Mouse (Mus musculus) embryonic facial prominence, embryonic 13.5 days (tissue): Measurements from ENCODE around the gene Cdk6. TPM values are rescaled to one million over a fixed set of nuclear protein-coding genes. Genes with fewer than 3 reads are reported as not detected.

Experiments used
- ATAC-seq: fragments of 200-750 bp; cut with Nextera tagmentation; 2 replicates; pipeline ENCODE4 v1.8.0; 2017; ENCODE audit warnings: low read depth; ENCODE audit not compliant: insufficient number of reproducible peaks, insufficient read depth, low FRiP score, low TSS enrichment
- H3K27ac ChIP-seq: fragments of 300-500 bp; sonication (generic); 2 replicates; pipeline ENCODE4 v1.5.1; 2015; ENCODE audit warnings: moderate library complexity, mild to moderate bottlenecking, inconsistent platforms
- H3K27me3 ChIP-seq: fragments of 300-500 bp; sonication (generic); 2 replicates; pipeline ENCODE4 v1.6.1; 2015; ENCODE audit warnings: mild to moderate bottlenecking, inconsistent platforms
- H3K36me3 ChIP-seq: fragments of 300-500 bp; sonication (generic); 2 replicates; pipeline ENCODE4 v1.6.1; 2015; ENCODE audit warnings: mild to moderate bottlenecking, inconsistent platforms
- H3K4me1 ChIP-seq: fragments of 300-500 bp; sonication (generic); 2 replicates; pipeline ENCODE4 v1.6.1; 2015; ENCODE audit warnings: inconsistent platforms
- H3K4me2 ChIP-seq: fragments of 300-500 bp; sonication (generic); 2 replicates; pipeline ENCODE4 v1.6.1; 2015; ENCODE audit warnings: moderate library complexity, mild to moderate bottlenecking, inconsistent platforms
- H3K4me3 ChIP-seq: fragments of 300-500 bp; sonication (generic); 2 replicates; pipeline ENCODE4 v1.5.1; 2015; ENCODE audit warnings: mild to moderate bottlenecking, inconsistent platforms
- H3K9ac ChIP-seq: fragments of 300-500 bp; sonication (generic); 2 replicates; pipeline ENCODE4 v1.6.1; 2015; ENCODE audit warnings: mild to moderate bottlenecking, inconsistent platforms
- H3K9me3 ChIP-seq: fragments of 300-500 bp; sonication (generic); 2 replicates; pipeline ENCODE4 v1.6.1; 2016; ENCODE audit warnings: inconsistent platforms
- WGBS: fragments of 180-500 bp; shearing (Covaris S2); methylation state at CpG from one replicate; pipeline ENCODE4 v1.1.7; 2015; ENCODE audit warnings: mixed read lengths; 5-methylcytosine and 5-hydroxymethylcytosine counted together
- polyA plus RNA-seq: library from polyadenylated mRNA; unstranded; fragments of >200 nt; fragmentation: Nextera tagmentation; extraction: Ambion mirVana; gene quantifications from 2 replicates; pipeline ENCODE4 v1.2.1, GENCODE M21; 2015

Gene Cdk6
- polyA plus RNA-seq, 1 experiment from 2014 or later: 34.5 TPM

GRCm38 (mm10) chr5:3577939-3578338, 236.7 kb downstream of the Cdk6 start:
- H3K4me1 ChIP-seq: no peaks in the 10 kb centered on the region
- no peak overlapping the region for H3K4me3 ChIP-seq
- 93% methylated on average over 2 of the region's 2 CpGs for WGBS
- H3K4me2 ChIP-seq: no peak overlapping the region
- H3K9ac ChIP-seq: no peak overlapping the region
- no peak for ATAC-seq
- peaks cover 93% of the 10 kb centered on the region for H3K36me3 ChIP-seq
- no peaks in the 10 kb centered on the region for H3K27me3 ChIP-seq
- no peak overlapping the region for H3K27ac ChIP-seq
- 0 out of 2 replicates have a peak, but pooled peaks cover 3% of the 10 kb centered on the region for H3K9me3 ChIP-seq

GRCm38 (mm10) chr5:3579066-3579465, 237.8 kb downstream of the Cdk6 start:
- no peak overlapping the region for H3K9ac ChIP-seq
- no peak overlapping the region for H3K27ac ChIP-seq
- no peaks in the 10 kb centered on the region for H3K4me1 ChIP-seq
- peaks cover 91% of the 10 kb centered on the region for H3K36me3 ChIP-seq
- no peak for ATAC-seq
- H3K9me3 ChIP-seq: no peaks in the 10 kb centered on the region
- 94% methylated on average over 7 of the region's 7 CpGs for WGBS
- no peaks in the 10 kb centered on the region for H3K27me3 ChIP-seq
- no peak overlapping the region for H3K4me2 ChIP-seq
- H3K4me3 ChIP-seq: no peak overlapping the region

Other genes starting within 250 kb of the Cdk6 start
- 39.1 and 41.6 TPM in 2 replicates for gene Fam133b, start 202.3 kb downstream of the Cdk6 start, polyA plus RNA-seq
- gene 1700109H08Rik, start 230.1 kb downstream of the Cdk6 start, polyA plus RNA-seq: 3.5 and 4.5 TPM in 2 replicates